Mouse (Mus musculus): ENCODE data around the gene Fgd2. TPM values are rescaled to one million over a fixed set of nuclear protein-coding genes. Genes with fewer than 3 reads are reported as not detected.
A peak's percentile ranks its signal among the peaks of the same experiment; 100 is the strongest.

Fgd2 gene
- total RNA-seq, 2 experiments from 2014 or later = 4.4 to 5.8 TPM

DNA sequence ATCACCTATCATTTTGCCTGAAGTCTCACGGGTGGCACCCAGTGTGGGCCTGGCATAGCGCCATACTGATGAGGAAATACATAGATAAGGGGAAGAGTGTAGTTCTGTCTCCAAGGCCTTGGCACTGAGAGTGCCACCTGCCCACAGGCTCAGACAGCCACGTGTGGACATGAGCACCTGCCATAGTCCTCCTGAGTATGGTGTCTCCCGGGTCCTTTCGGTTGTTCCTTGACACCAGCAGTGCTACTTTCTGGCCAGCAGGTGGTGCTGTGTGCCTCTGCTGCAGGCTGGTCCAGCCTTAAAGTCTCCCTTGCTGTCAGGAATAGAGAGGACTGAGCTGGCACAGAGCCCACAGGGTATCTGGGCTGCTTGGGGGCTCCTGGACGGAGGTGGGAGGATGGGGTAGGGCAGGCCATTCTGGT, 36.1 kb downstream of the Fgd2 start:
- DNase-seq (ENCODE audit: low spot score in 2 of 2) = peak; percentile 59 to 83

GRCm38 (mm10) chr17:29397480-29398433, 37.0 kb downstream of the Fgd2 start:
- peak in 1 of 2 experiments; percentile 5 for DNase-seq (ENCODE audit: low spot score in 2 of 2)

DNA sequence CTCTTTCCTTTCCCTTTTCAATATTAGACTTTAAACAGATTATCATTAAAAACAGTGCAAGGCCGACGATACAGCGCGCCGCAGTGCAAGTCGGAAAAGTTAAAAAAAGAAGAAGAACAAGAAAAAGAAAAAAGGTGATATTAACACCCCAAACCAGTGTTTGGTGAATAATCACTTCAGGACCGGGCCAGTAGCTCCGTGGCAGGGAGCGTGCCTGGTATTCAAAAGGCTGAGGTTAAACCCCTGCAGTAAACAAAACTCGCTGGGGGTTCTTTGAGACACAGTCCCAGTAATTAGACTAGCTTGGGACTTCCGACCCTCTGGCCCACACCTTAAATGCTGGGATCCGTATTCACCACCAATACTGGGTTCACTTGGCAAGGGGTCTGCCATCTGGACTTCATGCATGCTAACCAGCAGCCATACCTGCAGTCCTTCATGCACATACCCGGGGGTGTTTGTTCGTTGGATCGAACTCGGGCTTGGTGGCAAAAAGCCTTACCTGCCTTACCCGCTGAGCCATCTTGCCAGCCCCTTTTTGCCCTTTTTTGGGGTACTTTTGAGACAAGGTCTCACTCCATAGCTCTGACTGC, 37.8 kb downstream of the Fgd2 start:
- DNase-seq (ENCODE audit: low spot score in 2 of 2) = no peak

- no peak for DNase-seq (ENCODE audit: low spot score in 2 of 2)
Observed at GRCm38 (mm10) chr17:29399241-29399910, 38.7 kb downstream of the Fgd2 start.

GRCm38 (mm10) chr17:29400044-29400443, 39.3 kb downstream of the Fgd2 start:
- DNase-seq (ENCODE audit: low spot score in 2 of 2) = no peak

DNA sequence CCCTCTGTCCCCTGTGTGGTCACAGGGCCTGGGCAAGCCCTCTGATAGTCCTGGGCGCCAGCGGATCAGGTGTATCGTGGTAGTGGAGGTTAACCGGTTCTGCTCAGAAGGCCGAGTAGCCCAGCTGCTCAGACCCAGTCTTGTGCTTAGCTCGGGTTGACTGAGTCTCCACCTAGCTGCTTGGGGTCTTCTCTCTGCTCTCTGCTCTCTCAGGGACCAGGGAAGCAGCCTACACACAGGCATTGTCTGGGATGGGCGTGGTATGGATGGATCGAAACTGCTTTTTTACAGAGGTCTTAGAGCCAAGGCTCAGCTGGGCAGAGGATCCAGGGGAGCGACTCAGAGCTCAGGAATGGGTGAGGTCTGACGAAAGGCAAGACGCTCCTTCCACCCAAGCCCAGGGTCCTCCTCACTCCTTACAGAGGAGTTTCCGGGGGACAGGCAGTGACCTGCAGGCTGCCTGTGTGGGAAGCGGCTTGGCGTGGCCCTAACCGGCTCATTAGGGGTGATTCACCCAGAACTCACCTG, 41.1 kb downstream of the Fgd2 start:
- DNase-seq (ENCODE audit: low spot score in 2 of 2) = no peak

DNA sequence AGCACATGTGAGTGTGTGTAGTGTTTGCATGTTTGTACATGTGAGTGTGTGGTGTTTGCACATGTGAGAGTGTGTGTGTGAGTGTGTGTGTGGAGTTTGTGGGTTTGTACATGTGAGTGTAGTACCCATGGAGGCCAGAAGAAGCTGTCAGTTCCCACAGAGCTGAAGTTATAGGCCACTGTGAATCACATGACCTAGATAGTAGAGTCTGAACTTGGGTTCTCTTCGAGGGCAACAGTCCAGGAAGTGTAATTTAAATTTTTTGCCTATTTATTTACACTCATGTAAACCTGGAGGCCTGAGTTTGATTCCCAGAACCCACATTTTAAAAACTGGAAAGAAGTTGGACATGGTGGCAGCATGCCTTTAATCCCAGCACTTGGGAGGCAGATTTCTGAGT, 42.5 kb downstream of the Fgd2 start:
- DNase-seq (ENCODE audit: low spot score in 2 of 2) = no peak

DNA sequence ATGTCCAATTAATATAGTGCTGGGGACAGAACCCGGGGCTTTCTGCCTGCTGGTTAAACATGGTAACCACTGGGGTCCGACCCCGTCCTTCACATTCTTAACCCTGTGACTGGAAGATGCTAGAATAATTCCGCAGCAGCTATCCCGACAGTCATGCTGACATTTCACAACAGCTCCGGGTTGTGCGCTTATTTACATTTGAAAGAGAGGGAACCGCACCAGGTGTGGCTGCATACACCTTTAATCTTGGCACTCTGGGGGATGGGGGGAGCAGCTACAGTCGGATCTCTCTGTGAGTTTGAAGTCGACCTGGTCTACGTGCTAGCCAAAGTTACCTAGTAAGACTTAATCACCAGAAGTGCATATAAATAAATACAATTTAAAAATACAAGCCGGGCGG, 44.8 kb downstream of the Fgd2 start:
- no peak for DNase-seq (ENCODE audit: low spot score in 2 of 2)

DNA sequence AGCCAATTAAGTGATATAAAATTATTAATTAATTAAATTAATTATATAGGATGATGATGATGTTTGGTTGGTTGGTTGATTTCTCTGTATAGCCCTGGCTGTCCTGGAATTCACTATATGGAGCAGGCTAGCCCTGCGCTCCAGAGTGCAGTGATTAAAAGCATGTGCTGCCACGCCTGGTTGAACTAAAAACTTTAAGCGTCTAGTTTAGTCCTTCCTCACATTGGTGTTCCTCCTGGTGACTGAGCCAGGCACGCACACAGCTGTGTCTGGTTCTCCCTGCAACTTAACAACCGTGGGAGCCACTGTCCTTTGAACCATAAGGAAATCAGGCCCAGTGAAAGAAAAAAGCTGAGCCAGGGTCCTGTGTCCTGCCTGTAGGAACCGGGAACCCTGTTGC, 45.4 kb downstream of the Fgd2 start:
- no peak for DNase-seq (ENCODE audit: low spot score in 2 of 2)

GRCm38 (mm10) chr17:29407405-29407804, 46.7 kb downstream of the Fgd2 start:
- no peak for DNase-seq (ENCODE audit: low spot score in 2 of 2)

DNA sequence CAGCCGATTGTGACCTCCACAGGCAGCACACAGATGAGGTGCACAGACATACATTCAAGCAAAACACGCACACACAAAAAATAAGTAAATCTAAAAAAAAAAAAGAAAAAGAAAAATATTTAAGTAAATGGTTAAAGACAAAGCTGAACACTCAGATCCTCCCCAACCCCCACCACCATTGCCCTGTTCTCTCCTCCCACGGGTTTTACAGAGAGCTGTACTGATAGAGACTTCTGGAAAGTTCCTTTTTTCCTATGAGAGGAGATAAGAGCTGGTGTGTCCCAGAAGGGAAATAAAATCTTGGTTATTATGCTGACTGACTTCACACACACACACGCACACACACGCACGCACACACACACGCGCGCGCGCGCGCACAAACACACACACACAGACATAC, 47.6 kb downstream of the Fgd2 start:
- no peak for DNase-seq (ENCODE audit: low spot score in 2 of 2)

- no peak for DNase-seq (ENCODE audit: low spot score in 2 of 2)
Observed at GRCm38 (mm10) chr17:29409800-29410343, 49.2 kb downstream of the Fgd2 start.

GRCm38 (mm10) chr17:29411821-29412425, 51.2 kb downstream of the Fgd2 start:
- no peak for DNase-seq (ENCODE audit: low spot score in 2 of 2)

- DNase-seq (ENCODE audit: low spot score in 2 of 2) = no peak
Observed at GRCm38 (mm10) chr17:29414566-29414965, 53.9 kb downstream of the Fgd2 start.

DNA sequence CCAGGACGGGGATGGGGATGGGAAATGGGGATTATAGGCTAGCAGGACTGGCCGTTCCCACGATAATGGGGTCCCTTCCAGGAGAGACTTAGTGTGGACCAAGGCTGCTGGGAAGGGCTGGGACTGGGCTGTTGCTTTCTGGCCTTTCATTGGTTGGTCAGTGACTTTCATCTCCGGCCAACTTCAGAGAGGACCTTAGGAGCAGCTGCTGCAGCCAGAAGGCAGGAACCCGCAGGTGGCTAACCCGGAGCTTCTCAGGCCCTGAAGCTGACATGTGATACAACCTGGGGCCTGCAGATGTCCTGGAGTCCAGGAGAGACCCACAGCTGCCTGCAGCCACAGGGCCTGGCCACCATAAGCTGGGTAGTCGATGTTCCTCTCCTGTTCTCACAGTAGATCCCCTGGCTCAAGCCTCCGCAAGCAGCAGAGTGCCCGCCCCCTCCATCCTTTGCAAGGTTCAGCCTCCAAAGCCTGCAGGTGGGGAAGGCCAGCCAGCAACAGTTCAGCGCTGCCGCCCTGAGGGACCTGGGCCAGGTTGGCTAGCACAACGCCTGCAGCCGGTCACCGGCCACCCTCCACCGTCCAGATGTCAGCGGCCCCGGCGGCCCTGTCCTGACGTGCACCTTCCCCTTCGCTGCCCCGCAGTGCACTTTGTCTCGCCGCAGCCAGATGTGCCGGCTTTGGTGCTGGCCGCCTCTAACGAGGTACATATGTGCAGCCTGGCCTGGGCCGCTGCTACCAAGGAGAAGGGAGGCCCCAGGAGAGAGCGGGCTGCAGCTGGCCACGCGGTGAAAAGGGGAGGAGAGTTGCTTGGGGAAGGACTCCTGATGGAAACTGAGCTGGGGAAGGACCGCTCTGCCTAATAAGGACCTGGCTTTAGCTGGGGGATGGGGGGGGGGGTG, 55.3 kb downstream of the Fgd2 start:
- no peak for DNase-seq (ENCODE audit: low spot score in 2 of 2)

GRCm38 (mm10) chr17:29416757-29417156, 56.0 kb downstream of the Fgd2 start:
- DNase-seq (ENCODE audit: low spot score in 2 of 2) = no peak

DNA sequence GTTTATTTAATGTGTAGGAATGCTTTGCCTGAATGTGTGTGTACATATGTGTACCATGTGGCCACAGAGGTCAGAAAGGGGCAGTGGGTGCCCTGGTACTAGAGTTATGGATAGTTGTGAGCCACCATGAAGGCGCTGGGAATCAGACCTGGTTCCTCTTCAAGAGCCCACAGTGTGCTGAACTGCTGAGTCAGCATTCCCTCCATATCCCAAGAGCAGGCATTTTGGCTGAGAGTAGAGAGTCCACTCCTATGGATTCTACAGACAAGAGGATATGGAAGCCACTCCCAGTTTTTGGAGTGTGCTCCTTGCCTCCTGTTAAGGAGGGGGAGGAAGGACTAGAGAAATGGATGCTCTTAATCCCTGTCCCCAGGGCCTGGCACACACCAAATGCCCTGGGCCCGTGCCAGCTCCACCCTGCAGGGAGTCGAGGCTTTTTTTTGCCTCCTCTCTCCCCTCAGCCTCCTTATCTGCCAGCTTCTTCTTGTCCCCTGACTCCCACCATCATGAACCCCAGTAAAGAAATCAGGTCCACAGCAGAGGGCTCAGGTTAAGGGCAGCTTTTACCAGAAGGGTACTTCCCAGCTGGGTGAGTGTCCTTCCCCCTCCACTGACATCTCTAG, 58.2 kb downstream of the Fgd2 start:
- no peak for DNase-seq (ENCODE audit: low spot score in 2 of 2)

DNA sequence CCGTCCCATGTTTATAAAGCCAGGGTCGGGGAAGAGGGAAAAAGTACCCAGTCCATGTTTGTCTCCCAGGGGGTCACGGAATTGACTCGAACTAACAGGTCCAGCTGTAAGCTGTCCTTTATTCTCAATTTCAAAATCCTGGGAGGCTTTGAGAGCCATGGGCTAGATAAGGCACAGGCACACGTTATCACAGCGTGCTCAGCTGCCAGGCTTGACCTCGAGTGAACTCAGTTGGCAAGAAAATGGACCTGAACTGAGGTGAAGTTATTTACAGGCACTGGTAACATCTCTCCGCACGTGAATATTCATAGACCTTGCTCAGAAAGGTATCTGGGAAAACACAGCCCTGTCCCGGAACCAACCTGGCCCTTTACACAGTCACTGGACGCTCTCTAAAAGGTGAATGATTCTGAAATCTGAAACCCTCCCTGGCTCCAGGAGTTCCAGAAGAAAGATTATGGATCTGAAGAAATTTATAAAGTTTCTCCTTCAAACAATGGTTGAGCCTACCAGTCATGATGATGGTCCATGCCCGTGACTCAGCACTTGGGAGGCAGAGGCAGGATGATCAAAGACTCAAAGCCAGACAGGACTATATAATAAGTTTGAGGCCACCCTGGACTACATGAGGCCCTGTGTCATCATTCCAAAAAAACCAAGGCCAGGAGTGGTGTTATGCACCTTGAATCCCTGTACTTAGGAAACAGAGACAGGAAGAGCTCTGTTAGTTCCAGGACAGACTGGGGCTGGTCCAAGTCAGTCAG, 59.4 kb downstream of the Fgd2 start:
- DNase-seq (ENCODE audit: low spot score in 2 of 2) = no peak

DNA sequence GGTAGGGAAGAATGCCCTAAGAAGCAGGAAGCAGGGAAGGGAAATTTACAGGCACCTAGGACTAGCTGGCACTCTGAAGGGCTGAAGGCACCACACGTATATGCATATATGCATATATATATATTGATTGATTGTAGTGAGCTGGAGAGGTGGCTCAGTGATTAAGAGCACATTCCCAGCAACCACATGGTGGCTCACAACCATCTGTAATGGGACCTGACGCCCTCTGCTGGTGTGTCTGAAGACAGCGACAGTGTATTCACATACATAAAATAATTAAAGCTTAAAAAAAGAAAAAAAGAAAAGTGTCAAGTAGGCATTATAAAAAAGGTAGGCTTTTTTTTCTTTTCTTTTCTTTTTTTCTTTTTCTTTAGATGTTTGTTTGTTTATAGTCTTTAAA, 60.6 kb downstream of the Fgd2 start:
- no peak for DNase-seq (ENCODE audit: low spot score in 2 of 2)

All from layer of hippocampus, adult 18-20 months (tissue).